Mouse (Mus musculus): Measurements from ENCODE around the gene Ptprb.

The Ptprb gene

GRCm38 (mm10) chr10:116374111-116374510 lies 98.8 kb downstream of the Ptprb start:
- no peak for DNase-seq (ENCODE audit: low read depth, low spot score)

- no peak for DNase-seq (ENCODE audit: low read depth, low spot score)
Observed at GRCm38 (mm10) chr10:116376853-116377252, 101.5 kb downstream of the Ptprb start.

GRCm38 (mm10) chr10:116382826-116383685 lies 107.7 kb downstream of the Ptprb start:
- DNase-seq (ENCODE audit: low read depth, low spot score) = no peak

GRCm38 (mm10) chr10:116384401-116384800 lies 109.1 kb downstream of the Ptprb start:
- DNase-seq (ENCODE audit: low read depth, low spot score) = no peak

GRCm38 (mm10) chr10:116386391-116386885 lies 111.1 kb downstream of the Ptprb start:
- DNase-seq (ENCODE audit: low read depth, low spot score) = no peak

- DNase-seq (ENCODE audit: low read depth, low spot score) = no peak
Observed at GRCm38 (mm10) chr10:116388840-116389239, 113.5 kb downstream of the Ptprb start.

GRCm38 (mm10) chr10:116393790-116394475 lies 118.6 kb downstream of the Ptprb start:
- DNase-seq (ENCODE audit: low read depth, low spot score) = peak; percentile 6

- DNase-seq (ENCODE audit: low read depth, low spot score) = peak; percentile 47
Observed at GRCm38 (mm10) chr10:116394585-116394984, 119.3 kb downstream of the Ptprb start.

- no peak for DNase-seq (ENCODE audit: low read depth, low spot score)
Observed at GRCm38 (mm10) chr10:116396279-116396678, 121.0 kb downstream of the Ptprb start.

GRCm38 (mm10) chr10:116396966-116397365 lies 121.6 kb downstream of the Ptprb start:
- DNase-seq (ENCODE audit: low read depth, low spot score) = no peak

GRCm38 (mm10) chr10:116397573-116397972 lies 122.2 kb downstream of the Ptprb start:
- DNase-seq (ENCODE audit: low read depth, low spot score) = no peak

- no peak for DNase-seq (ENCODE audit: low read depth, low spot score)
Observed at GRCm38 (mm10) chr10:116397973-116398372, 122.7 kb downstream of the Ptprb start.

- no peak for DNase-seq (ENCODE audit: low read depth, low spot score)
Observed at GRCm38 (mm10) chr10:116402742-116403425, 127.6 kb downstream of the Ptprb start.

GRCm38 (mm10) chr10:116403679-116404078 lies 128.4 kb downstream of the Ptprb start:
- DNase-seq (ENCODE audit: low read depth, low spot score) = no peak

- no peak for DNase-seq (ENCODE audit: low read depth, low spot score)
Observed at GRCm38 (mm10) chr10:116405011-116405410, 129.7 kb downstream of the Ptprb start.

- no peak for DNase-seq (ENCODE audit: low read depth, low spot score)
Observed at GRCm38 (mm10) chr10:116407684-116408359, 132.5 kb downstream of the Ptprb start.

- no peak for DNase-seq (ENCODE audit: low read depth, low spot score)
Observed at GRCm38 (mm10) chr10:116410826-116411225, 135.5 kb downstream of the Ptprb start.

GRCm38 (mm10) chr10:116416142-116416541 lies 140.8 kb downstream of the Ptprb start:
- no peak for DNase-seq (ENCODE audit: low read depth, low spot score)

- no peak for DNase-seq (ENCODE audit: low read depth, low spot score)
Observed at GRCm38 (mm10) chr10:116416726-116417125, 141.4 kb downstream of the Ptprb start.

- no peak for DNase-seq (ENCODE audit: low read depth, low spot score)
Observed at GRCm38 (mm10) chr10:116418121-116418726, 142.9 kb downstream of the Ptprb start.

GRCm38 (mm10) chr10:116420976-116421375 lies 145.7 kb downstream of the Ptprb start:
- DNase-seq (ENCODE audit: low read depth, low spot score) = no peak

Data from 3T3-L1 (cell line).